Mouse (Mus musculus): ENCODE measurements around the gene R3hdm2. TPM values are rescaled to one million over a fixed set of nuclear protein-coding genes. Genes with fewer than 3 reads are reported as not detected.

R3hdm2 gene
- polyA plus RNA-seq, 1 experiment from 2014 or later = 21.1 TPM

GRCm38 (mm10) chr10:127500894-127501893, 121.1 kb downstream of the R3hdm2 start, which contains the start of gene Stac3:
TSS of gene Stac3 (plus strand) at chr10:127501686.
- H3K4me3 ChIP-seq (ENCODE audit: low read depth, low read length) = no peak within 1 kb of the TSS
- no peak within 1 kb of the TSS for H3K4me2 ChIP-seq (replicated peaks; ENCODE audit: low read depth, low read length)
- peaks cover 12% of the 10 kb centered on the region; the same call in 1 of the 2 replicates for H3K36me3 ChIP-seq (ENCODE audit: insufficient read depth, low read length)
- ATAC-seq = no peak
- no peaks in the 10 kb centered on the region for H3K27me3 ChIP-seq (replicated peaks; ENCODE audit: insufficient read depth, low read length)
- H3K9me3 ChIP-seq (ENCODE audit: low read length) = no peaks in the 10 kb centered on the region
- no peaks in the 10 kb centered on the region for H3K4me1 ChIP-seq (ENCODE audit: insufficient read depth, low read depth, low read length)
- H3K9ac ChIP-seq (replicated peaks; ENCODE audit: low read depth) = no peak within 1 kb of the TSS
- H3K27ac ChIP-seq (ENCODE audit: low read length) = no peak within 1 kb of the TSS
- WGBS = 57% methylated on average over 13 of the region's 13 CpGs
- DNase-seq (ENCODE audit: low spot score) = no peak
- TF ChIP-seq EP300 (IDR thresholded peaks at IDR 0.05) (no peak), CTCF (IDR thresholded peaks at IDR 0.05) (no peak)

GRCm38 (mm10) chr10:127508239-127508638, 128.1 kb downstream of the R3hdm2 start:
- Histone ChIP-seq H3K27ac (ENCODE audit: low read length) (no peak overlapping the region), H3K4me2 (replicated peaks; ENCODE audit: low read depth, low read length) (peak overlapping the region; percentile 56; the same call in 1 of the 2 replicates), H3K36me3 (ENCODE audit: insufficient read depth, low read length) (no peaks in the 10 kb centered on the region), H3K9ac (replicated peaks; ENCODE audit: low read depth) (no peak overlapping the region), H3K4me1 (ENCODE audit: insufficient read depth, low read depth, low read length) (peaks cover 8% of the 10 kb centered on the region), H3K9me3 (ENCODE audit: low read length) (no peaks in the 10 kb centered on the region), H3K4me3 (ENCODE audit: low read depth, low read length) (0 out of 2 replicates have a peak overlapping the region, but pooled peaks have one; percentile 26), H3K27me3 (replicated peaks; ENCODE audit: insufficient read depth, low read length) (peaks cover 23% of the 10 kb centered on the region; the same call in 1 of the 2 replicates)
- DNase-seq (ENCODE audit: low spot score) = peak; percentile 84
- TF ChIP-seq CTCF (IDR thresholded peaks at IDR 0.05) (peak; percentile 82), EP300 (IDR thresholded peaks at IDR 0.05) (no peak)
- WGBS = 8% methylated on average over 15 of the region's 15 CpGs
- peak; percentile 34 for ATAC-seq

GRCm38 (mm10) chr10:127509051-127509836, 129.1 kb downstream of the R3hdm2 start:
- DNase-seq (ENCODE audit: low spot score) = peak; percentile 86
- TF ChIP-seq CTCF (IDR thresholded peaks at IDR 0.05) (peak; percentile 91), EP300 (IDR thresholded peaks at IDR 0.05) (no peak)
- ATAC-seq = peak; percentile 66
- Histone ChIP-seq H3K4me2 (replicated peaks; ENCODE audit: low read depth, low read length) (peak overlapping the region; percentile 56), H3K36me3 (ENCODE audit: insufficient read depth, low read length) (no peaks in the 10 kb centered on the region), H3K27me3 (replicated peaks; ENCODE audit: insufficient read depth, low read length) (peaks cover 27% of the 10 kb centered on the region; the same call in 1 of the 2 replicates), H3K4me1 (ENCODE audit: insufficient read depth, low read depth, low read length) (peaks cover 18% of the 10 kb centered on the region), H3K4me3 (ENCODE audit: low read depth, low read length) (peak overlapping the region; percentile 26; the same call in 1 of the 2 replicates), H3K9ac (replicated peaks; ENCODE audit: low read depth) (no peak overlapping the region), H3K27ac (ENCODE audit: low read length) (no peak overlapping the region), H3K9me3 (ENCODE audit: low read length) (no peaks in the 10 kb centered on the region)
- 1% methylated on average over 32 of the region's 35 CpGs for WGBS

- peaks cover 27% of the 10 kb centered on the region; the same call in 1 of the 2 replicates for H3K27me3 ChIP-seq (replicated peaks; ENCODE audit: insufficient read depth, low read length)
- H3K4me1 ChIP-seq (ENCODE audit: insufficient read depth, low read depth, low read length) = peaks cover 24% of the 10 kb centered on the region
- no peak overlapping the region for H3K27ac ChIP-seq (ENCODE audit: low read length)
- H3K9me3 ChIP-seq (ENCODE audit: low read length) = no peaks in the 10 kb centered on the region
- H3K4me2 ChIP-seq (replicated peaks; ENCODE audit: low read depth, low read length) = no peak overlapping the region
- no peaks in the 10 kb centered on the region for H3K36me3 ChIP-seq (ENCODE audit: insufficient read depth, low read length)
- no peak overlapping the region for H3K4me3 ChIP-seq (ENCODE audit: low read depth, low read length)
- TF ChIP-seq CTCF (IDR thresholded peaks at IDR 0.05) = no peak
- TF ChIP-seq EP300 (IDR thresholded peaks at IDR 0.05) = no peak
- 24% methylated on average over 17 of the region's 17 CpGs for WGBS
- no peak overlapping the region for H3K9ac ChIP-seq (replicated peaks; ENCODE audit: low read depth)
- DNase-seq (ENCODE audit: low spot score) (no peak), ATAC-seq (no peak)
These were observed 129.9 kb downstream of the R3hdm2 start for GRCm38 (mm10) chr10:127509837-127510701.

- H3K27me3 ChIP-seq (replicated peaks; ENCODE audit: insufficient read depth, low read length) = peaks cover 27% of the 10 kb centered on the region; the same call in 1 of the 2 replicates
- H3K4me2 ChIP-seq (replicated peaks; ENCODE audit: low read depth, low read length) = peak overlapping the region; percentile 91
- TF ChIP-seq CTCF (IDR thresholded peaks at IDR 0.05) = no peak
- TF ChIP-seq EP300 (IDR thresholded peaks at IDR 0.05) = no peak
- no peak overlapping the region for H3K9ac ChIP-seq (replicated peaks; ENCODE audit: low read depth)
- H3K36me3 ChIP-seq (ENCODE audit: insufficient read depth, low read length) = no peaks in the 10 kb centered on the region
- ATAC-seq (no peak), DNase-seq (ENCODE audit: low spot score) (no peak)
- H3K4me3 ChIP-seq (ENCODE audit: low read depth, low read length) = no peak overlapping the region
- no peak overlapping the region for H3K27ac ChIP-seq (ENCODE audit: low read length)
- WGBS = 24% methylated on average over 11 of the region's 11 CpGs
- peaks cover 24% of the 10 kb centered on the region for H3K4me1 ChIP-seq (ENCODE audit: insufficient read depth, low read depth, low read length)
- H3K9me3 ChIP-seq (ENCODE audit: low read length) = no peaks in the 10 kb centered on the region
These were observed 130.9 kb downstream of the R3hdm2 start for GRCm38 (mm10) chr10:127510895-127511617.
